Mouse (Mus musculus) embryonic facial prominence, embryonic 11.5 days (tissue): ENCODE measurements at regions not wholly inside any gene's neighbourhood (a gene's known extent, or its start where the extent isn't known, plus 50 kb on each side); places are given as distances from the start of the nearest gene placed in this dataset.

ENCODE experiments used
- ATAC-seq: fragments of 200-750 bp; cut with Nextera tagmentation; replicated peaks from 2 replicates; pipeline ENCODE4 v1.8.0; 2017; ENCODE audit warnings: low read depth; ENCODE audit not compliant: insufficient number of reproducible peaks, low FRiP score, low TSS enrichment
- DNase-seq: peaks from one replicate; pipeline ENCODE4 v3.0.0-alpha.2; 2015; ENCODE audit warnings: low spot score
- H3K27ac ChIP-seq: fragments of 300-500 bp; sonication (generic); replicated peaks from 2 replicates; pipeline ENCODE4 v1.5.1; 2014; ENCODE audit warnings: mild to moderate bottlenecking, low read depth, low read length, control low read depth
- H3K27me3 ChIP-seq: fragments of 300-500 bp; sonication (generic); 2 replicates; pipeline ENCODE4 v1.6.1; 2014; ENCODE audit warnings: mild to moderate bottlenecking, low read length, moderate library complexity, mixed read lengths; ENCODE audit not compliant: control insufficient read depth, insufficient read depth
- H3K36me3 ChIP-seq: fragments of 300-500 bp; sonication (generic); replicated peaks from 2 replicates; pipeline ENCODE4 v1.6.1; 2014; ENCODE audit warnings: low read depth, mild to moderate bottlenecking, low read length, moderate library complexity, mixed read lengths; ENCODE audit not compliant: control insufficient read depth, insufficient read depth
- H3K4me1 ChIP-seq: fragments of 300-500 bp; sonication (generic); 2 replicates; pipeline ENCODE4 v1.6.1; 2014; ENCODE audit warnings: low read length, mixed read lengths; ENCODE audit not compliant: control insufficient read depth, insufficient read depth
- H3K4me2 ChIP-seq: fragments of 300-500 bp; sonication (generic); 2 replicates; pipeline ENCODE4 v1.6.1; 2014; ENCODE audit warnings: low read depth, mild to moderate bottlenecking, control low read depth, low read length, moderate library complexity
- H3K4me3 ChIP-seq: fragments of 300-500 bp; sonication (generic); 2 replicates; pipeline ENCODE4 v1.5.1; 2014; ENCODE audit warnings: low read depth, low read length, control low read depth
- H3K9ac ChIP-seq: fragments of 300-500 bp; sonication (generic); replicated peaks from 2 replicates; pipeline ENCODE4 v1.6.1; 2014; ENCODE audit warnings: mild to moderate bottlenecking, control low read depth, low read length
- H3K9me3 ChIP-seq: fragments of 300-500 bp; sonication (generic); replicated peaks from 2 replicates; pipeline ENCODE4 v1.6.1; 2016; ENCODE audit warnings: mild to moderate bottlenecking, low read length, inconsistent platforms, mixed read lengths; ENCODE audit not compliant: control insufficient read depth
- WGBS: fragments of 180-500 bp; shearing (Covaris S2); extraction: QIAGEN DNeasy Blood & Tissue Kit; methylation state at CpG from one replicate; pipeline ENCODE4 v1.1.7; 2014; 5-methylcytosine and 5-hydroxymethylcytosine counted together

- Histone ChIP-seq H3K36me3 (no peaks in the 10 kb centered on the region), H3K9ac (no peak overlapping the region), H3K27me3 (no peaks in the 10 kb centered on the region), H3K4me3 (no peak overlapping the region), H3K27ac (no peak overlapping the region), H3K4me2 (no peak overlapping the region), H3K9me3 (no peaks in the 10 kb centered on the region), H3K4me1 (no peaks in the 10 kb centered on the region)
- DNase-seq (no peak), ATAC-seq (no peak)
- 78% methylated on average over 8 of the region's 8 CpGs for WGBS
Measured at GRCm38 (mm10) chr2:159281558-159282320, 487.1 kb downstream of the Dhx35 start.

GRCm38 (mm10) chr2:159284100-159284499, 489.5 kb downstream of the Dhx35 start:
- Histone ChIP-seq H3K4me1 (no peaks in the 10 kb centered on the region), H3K4me3 (no peak overlapping the region)
- ATAC-seq = no peak

GRCm38 (mm10) chr2:159284525-159285189, 490.1 kb downstream of the Dhx35 start:
- Histone ChIP-seq H3K27me3 (no peaks in the 10 kb centered on the region), H3K9ac (no peak overlapping the region), H3K4me2 (no peak overlapping the region), H3K4me1 (no peaks in the 10 kb centered on the region), H3K4me3 (no peak overlapping the region), H3K36me3 (no peaks in the 10 kb centered on the region), H3K9me3 (no peaks in the 10 kb centered on the region), H3K27ac (no peak overlapping the region)
- 80% methylated on average over 8 of the region's 8 CpGs for WGBS
- no peak for ATAC-seq
- DNase-seq = no peak

More at GRCm38 (mm10) chr2:159284100-159284499, 489.5 kb downstream of the Dhx35 start:
- Histone ChIP-seq H3K4me2 (no peak overlapping the region), H3K36me3 (no peaks in the 10 kb centered on the region), H3K27me3 (no peaks in the 10 kb centered on the region), H3K9me3 (no peaks in the 10 kb centered on the region), H3K9ac (no peak overlapping the region), H3K27ac (no peak overlapping the region)
- DNase-seq = no peak
- 76% methylated on average over 5 of the region's 5 CpGs for WGBS

- H3K4me2 ChIP-seq = no peak overlapping the region
- no peak overlapping the region for H3K27ac ChIP-seq
- no peak overlapping the region for H3K4me3 ChIP-seq
- DNase-seq (no peak), ATAC-seq (no peak)
- no peaks in the 10 kb centered on the region for H3K36me3 ChIP-seq
- H3K27me3 ChIP-seq = no peaks in the 10 kb centered on the region
- H3K9me3 ChIP-seq = no peaks in the 10 kb centered on the region
- WGBS = 82% methylated on average over 6 of the region's 6 CpGs
- H3K4me1 ChIP-seq = no peaks in the 10 kb centered on the region
- H3K9ac ChIP-seq = no peak overlapping the region
Measured at GRCm38 (mm10) chr2:159287996-159288563, 493.5 kb downstream of the Dhx35 start.

- H3K4me3 ChIP-seq = no peak overlapping the region
- DNase-seq (no peak), ATAC-seq (no peak)
- no peaks in the 10 kb centered on the region for H3K36me3 ChIP-seq
- H3K4me2 ChIP-seq = no peak overlapping the region
- H3K9ac ChIP-seq = no peak overlapping the region
- no peaks in the 10 kb centered on the region for H3K4me1 ChIP-seq
- H3K27me3 ChIP-seq = no peaks in the 10 kb centered on the region
- 88% methylated on average over 1 of the region's 1 CpGs for WGBS
- no peak overlapping the region for H3K27ac ChIP-seq
- no peaks in the 10 kb centered on the region for H3K9me3 ChIP-seq
Measured at GRCm38 (mm10) chr2:159290081-159290480, 495.5 kb downstream of the Dhx35 start.

- no peak for ATAC-seq
- DNase-seq = no peak
- H3K4me2 ChIP-seq = no peak overlapping the region
- no peaks in the 10 kb centered on the region for H3K4me1 ChIP-seq
- no peak overlapping the region for H3K27ac ChIP-seq
- no peaks in the 10 kb centered on the region for H3K9me3 ChIP-seq
- H3K36me3 ChIP-seq = no peaks in the 10 kb centered on the region
- WGBS = 51% methylated on average over 7 of the region's 7 CpGs
- H3K27me3 ChIP-seq = no peaks in the 10 kb centered on the region
- H3K4me3 ChIP-seq = no peak overlapping the region
- no peak overlapping the region for H3K9ac ChIP-seq
Measured at GRCm38 (mm10) chr2:159307001-159307400, 512.4 kb downstream of the Dhx35 start.

- H3K9me3 ChIP-seq = no peaks in the 10 kb centered on the region
- H3K4me1 ChIP-seq = no peaks in the 10 kb centered on the region
- H3K36me3 ChIP-seq = no peaks in the 10 kb centered on the region
- DNase-seq (no peak), ATAC-seq (no peak)
- H3K4me2 ChIP-seq = no peak overlapping the region
- WGBS = 48% methylated on average over 3 of the region's 3 CpGs
- H3K27me3 ChIP-seq = no peaks in the 10 kb centered on the region
- no peak overlapping the region for H3K9ac ChIP-seq
- no peak overlapping the region for H3K27ac ChIP-seq
- no peak overlapping the region for H3K4me3 ChIP-seq
Measured at GRCm38 (mm10) chr2:159334711-159335110, 540.1 kb downstream of the Dhx35 start.

- H3K4me1 ChIP-seq = no peaks in the 10 kb centered on the region
- H3K9me3 ChIP-seq = no peaks in the 10 kb centered on the region
- no peak overlapping the region for H3K4me3 ChIP-seq
- H3K9ac ChIP-seq = no peak overlapping the region
- DNase-seq (no peak), ATAC-seq (no peak)
- no peak overlapping the region for H3K27ac ChIP-seq
- H3K36me3 ChIP-seq = no peaks in the 10 kb centered on the region
- no peak overlapping the region for H3K4me2 ChIP-seq
- 74% methylated on average over 2 of the region's 2 CpGs for WGBS
- no peaks in the 10 kb centered on the region for H3K27me3 ChIP-seq
Measured at GRCm38 (mm10) chr2:159336646-159337045, 542.0 kb downstream of the Dhx35 start.
